Mouse (Mus musculus): ENCODE data around the gene Chid1. TPM values are rescaled to one million over a fixed set of nuclear protein-coding genes. Genes with fewer than 3 reads are reported as not detected.

Chid1 gene
- polyA plus RNA-seq, 1 experiment from 2014 or later = 23.8 TPM

GRCm38 (mm10) chr7:141461521-141462332 lies 77.9 kb downstream of the Chid1 start:
- H3K9me3 ChIP-seq = no peaks in the 10 kb centered on the region
- H3K4me3 ChIP-seq = peak overlapping the region; percentile 59
- H3K4me1 ChIP-seq = peaks cover 44% of the 10 kb centered on the region
- H3K27me3 ChIP-seq (replicated peaks; ENCODE audit: low read depth, poor library complexity, severe bottlenecking) = peaks cover 99% of the 10 kb centered on the region
- H3K36me3 ChIP-seq (replicated peaks) = peaks cover 14% of the 10 kb centered on the region
- DNase-seq (ENCODE audit: low spot score) = peak; percentile 56
- H3K27ac ChIP-seq (replicated peaks) = peak overlapping the region; percentile 72; the same call in 1 of the 2 replicates
- WGBS = 2% methylated on average over 59 of the region's 59 CpGs

DNA sequence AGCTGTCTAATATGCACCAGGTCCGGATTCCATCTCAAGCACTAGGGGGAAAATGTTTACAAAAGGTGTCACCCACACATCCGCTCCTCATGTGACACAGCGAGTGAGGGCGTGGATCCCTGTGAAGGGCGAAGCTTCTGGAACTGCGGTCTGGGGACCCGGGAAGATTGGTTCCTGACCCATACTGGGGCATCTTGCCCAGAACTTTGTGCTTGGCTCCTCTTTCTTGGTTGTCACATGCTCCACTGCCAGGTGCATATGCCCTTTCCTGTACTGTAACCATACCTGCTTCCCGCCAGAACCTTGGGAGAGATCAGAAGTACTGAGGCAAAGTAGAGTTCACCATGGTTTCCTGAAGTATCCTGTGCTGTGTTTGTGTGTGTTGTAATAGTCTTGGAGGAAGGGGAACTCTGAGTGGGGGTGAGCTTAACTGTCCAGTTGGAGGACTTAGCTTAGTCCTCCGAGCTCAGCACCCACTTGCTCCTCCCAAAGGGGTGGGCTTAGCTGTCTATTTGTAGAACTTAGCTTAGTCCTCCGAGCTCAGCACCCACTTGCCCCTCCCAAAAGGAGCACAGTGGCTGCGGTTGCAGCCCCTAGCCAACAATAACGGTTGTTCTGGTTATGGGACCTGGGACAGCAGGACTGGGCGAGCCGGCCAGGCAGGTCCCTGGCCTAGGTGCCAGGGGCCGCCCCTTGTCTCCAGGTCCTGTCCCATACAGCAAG lies 79.1 kb downstream of the Chid1 start, which contains the start of gene Cracr2b:
Gene Cracr2b (plus strand): TSS at position 704 of the 723 bp plus-strand sequence.
- Histone ChIP-seq H3K27me3 (replicated peaks; ENCODE audit: low read depth, poor library complexity, severe bottlenecking) (peaks cover 94% of the 10 kb centered on the region), H3K4me3 (peak within 1 kb of the TSS; percentile 59), H3K27ac (replicated peaks) (peak within 1 kb of the TSS; percentile 72; the same call in 1 of the 2 replicates), H3K4me1 (peaks cover 46% of the 10 kb centered on the region), H3K36me3 (replicated peaks) (peaks cover 14% of the 10 kb centered on the region), H3K9me3 (no peaks in the 10 kb centered on the region)
- WGBS = 71% methylated on average over 15 of the region's 15 CpGs
- no peak for DNase-seq (ENCODE audit: low spot score)

GRCm38 (mm10) chr7:141460001-141460390 lies 79.7 kb downstream of the Chid1 start:
- no peaks in the 10 kb centered on the region for H3K9me3 ChIP-seq
- peaks cover 46% of the 10 kb centered on the region for H3K4me1 ChIP-seq
- DNase-seq (ENCODE audit: low spot score) = no peak
- 73% methylated on average over 5 of the region's 5 CpGs for WGBS
- peaks cover 89% of the 10 kb centered on the region for H3K27me3 ChIP-seq (replicated peaks; ENCODE audit: low read depth, poor library complexity, severe bottlenecking)
- H3K36me3 ChIP-seq (replicated peaks) = peaks cover 14% of the 10 kb centered on the region
- H3K27ac ChIP-seq (replicated peaks) = no peak overlapping the region
- H3K4me3 ChIP-seq = no peak overlapping the region

- WGBS = 88% methylated on average over 17 of the region's 17 CpGs
- H3K27ac ChIP-seq (replicated peaks) = no peak overlapping the region
- H3K27me3 ChIP-seq (replicated peaks; ENCODE audit: low read depth, poor library complexity, severe bottlenecking) = peaks cover 82% of the 10 kb centered on the region
- no peak for DNase-seq (ENCODE audit: low spot score)
- H3K9me3 ChIP-seq = no peaks in the 10 kb centered on the region
- peaks cover 46% of the 10 kb centered on the region for H3K4me1 ChIP-seq
- no peak overlapping the region for H3K4me3 ChIP-seq
- peaks cover 14% of the 10 kb centered on the region for H3K36me3 ChIP-seq (replicated peaks)
Observed at GRCm38 (mm10) chr7:141459301-141459711, 80.4 kb downstream of the Chid1 start.

DNA sequence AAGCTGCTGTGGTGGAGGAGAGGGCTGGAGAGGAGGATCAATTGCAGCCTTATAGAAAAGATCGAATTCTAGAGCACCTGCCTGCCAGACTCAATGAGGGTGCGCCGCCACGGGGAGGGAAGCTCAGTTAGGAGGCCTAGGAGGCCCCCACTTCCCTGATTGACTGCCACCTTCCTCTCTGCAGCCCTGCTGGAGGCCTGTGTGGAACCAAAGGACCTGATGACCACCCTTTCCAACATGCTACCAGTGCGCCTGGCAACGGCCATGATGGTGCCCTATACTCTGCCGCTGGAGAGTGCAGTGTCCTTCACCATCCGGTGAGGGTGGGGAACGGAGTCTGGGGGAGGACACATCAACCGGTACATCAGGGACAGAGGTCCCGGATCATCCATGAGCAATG lies 81.0 kb downstream of the Chid1 start:
- no peak overlapping the region for H3K4me3 ChIP-seq
- DNase-seq (ENCODE audit: low spot score) = no peak
- peaks cover 40% of the 10 kb centered on the region for H3K4me1 ChIP-seq
- no peak overlapping the region for H3K27ac ChIP-seq (replicated peaks)
- peaks cover 14% of the 10 kb centered on the region for H3K36me3 ChIP-seq (replicated peaks)
- WGBS = 89% methylated on average over 11 of the region's 11 CpGs
- no peaks in the 10 kb centered on the region for H3K9me3 ChIP-seq
- H3K27me3 ChIP-seq (replicated peaks; ENCODE audit: low read depth, poor library complexity, severe bottlenecking) = peaks cover 75% of the 10 kb centered on the region

DNA sequence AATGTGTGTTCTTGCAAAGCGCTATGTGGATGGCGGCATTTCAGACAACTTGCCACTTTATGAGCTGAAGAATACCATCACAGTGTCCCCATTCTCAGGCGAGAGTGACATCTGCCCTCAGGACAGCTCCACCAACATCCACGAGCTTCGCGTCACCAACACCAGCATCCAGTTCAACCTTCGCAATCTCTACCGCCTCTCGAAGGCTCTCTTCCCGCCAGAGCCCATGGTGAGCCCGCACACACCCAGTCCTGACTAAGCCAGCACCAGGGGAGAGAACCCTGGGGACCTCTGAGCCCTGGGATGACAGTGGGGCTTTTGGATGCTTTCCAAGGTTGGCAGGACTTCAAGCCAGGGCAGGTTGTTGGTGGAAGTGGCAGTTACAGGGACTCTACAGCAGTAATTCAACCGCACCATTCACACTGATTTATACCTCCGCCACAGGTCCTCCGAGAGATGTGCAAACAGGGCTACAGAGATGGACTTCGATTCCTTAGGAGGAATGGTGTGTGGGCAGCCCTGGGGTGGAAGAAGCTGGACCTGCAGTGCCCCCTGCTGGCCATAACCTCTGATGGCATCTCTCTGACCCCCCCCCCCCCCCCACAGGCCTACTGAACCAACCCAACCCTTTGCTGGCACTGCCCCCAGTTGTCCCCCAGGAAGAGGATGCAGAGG lies 81.5 kb downstream of the Chid1 start:
- Histone ChIP-seq H3K9me3 (no peaks in the 10 kb centered on the region), H3K27ac (replicated peaks) (no peak overlapping the region), H3K36me3 (replicated peaks) (peaks cover 14% of the 10 kb centered on the region), H3K4me1 (peaks cover 39% of the 10 kb centered on the region), H3K4me3 (no peak overlapping the region), H3K27me3 (replicated peaks; ENCODE audit: low read depth, poor library complexity, severe bottlenecking) (peaks cover 70% of the 10 kb centered on the region)
- peak; percentile 69 for DNase-seq (ENCODE audit: low spot score)
- WGBS = 73% methylated on average over 15 of the region's 15 CpGs

- DNase-seq (ENCODE audit: low spot score) = no peak
- Histone ChIP-seq H3K27ac (replicated peaks) (no peak overlapping the region), H3K4me3 (0 out of 2 replicates have a peak overlapping the region, but pooled peaks have one; percentile 15), H3K27me3 (replicated peaks; ENCODE audit: low read depth, poor library complexity, severe bottlenecking) (peaks cover 61% of the 10 kb centered on the region), H3K9me3 (no peaks in the 10 kb centered on the region), H3K4me1 (peaks cover 34% of the 10 kb centered on the region), H3K36me3 (replicated peaks) (peaks cover 21% of the 10 kb centered on the region)
- 91% methylated on average over 14 of the region's 14 CpGs for WGBS
Observed at GRCm38 (mm10) chr7:141457236-141457635, 82.4 kb downstream of the Chid1 start.

- H3K27me3 ChIP-seq (replicated peaks; ENCODE audit: low read depth, poor library complexity, severe bottlenecking) = peaks cover 56% of the 10 kb centered on the region
- H3K4me3 ChIP-seq = no peak overlapping the region; the same call in 1 of the 2 replicates
- WGBS = 92% methylated on average over 6 of the region's 6 CpGs
- no peaks in the 10 kb centered on the region for H3K9me3 ChIP-seq
- peaks cover 26% of the 10 kb centered on the region for H3K36me3 ChIP-seq (replicated peaks)
- H3K27ac ChIP-seq (replicated peaks) = no peak overlapping the region
- no peak for DNase-seq (ENCODE audit: low spot score)
- H3K4me1 ChIP-seq = peaks cover 29% of the 10 kb centered on the region
Observed at GRCm38 (mm10) chr7:141456739-141457138, 82.9 kb downstream of the Chid1 start.

DNA sequence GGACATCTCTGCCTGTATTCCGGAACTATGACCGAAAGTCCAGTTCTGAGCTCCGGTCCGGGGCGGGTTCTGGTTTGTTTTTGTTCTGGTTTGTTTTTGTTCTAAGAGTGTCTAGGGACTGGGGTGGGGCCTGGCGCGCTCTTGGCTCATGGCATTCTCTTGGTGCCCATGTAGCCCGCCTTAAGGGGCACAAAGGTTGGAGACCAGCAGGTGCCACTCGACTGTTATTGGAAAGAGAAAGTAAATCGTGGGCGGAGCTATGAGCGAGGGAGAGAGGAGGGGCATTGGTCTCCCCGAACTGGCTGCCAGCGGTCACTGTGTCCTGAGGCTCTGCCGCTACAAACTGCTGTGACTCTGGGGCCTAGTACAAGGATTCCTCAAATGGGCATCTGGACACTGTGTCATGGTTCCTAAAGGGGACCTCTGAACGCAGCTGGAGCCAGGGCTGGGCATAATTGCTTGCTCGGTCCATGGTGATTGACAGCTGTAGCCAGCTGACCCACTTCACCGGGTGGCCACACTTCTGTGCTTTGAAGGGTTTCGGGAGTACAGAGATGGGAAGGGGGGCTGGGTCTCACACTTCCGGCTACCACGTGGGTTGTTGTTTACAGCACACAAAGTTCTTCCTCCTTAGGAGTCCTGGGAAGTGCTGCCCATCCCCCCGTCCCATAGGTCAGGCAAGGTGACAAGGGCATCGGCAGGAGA lies 83.9 kb downstream of the Chid1 start:
- Histone ChIP-seq H3K9me3 (no peaks in the 10 kb centered on the region), H3K4me1 (peaks cover 25% of the 10 kb centered on the region), H3K36me3 (replicated peaks) (peaks cover 35% of the 10 kb centered on the region), H3K4me3 (peak overlapping the region; percentile 78), H3K27me3 (replicated peaks; ENCODE audit: low read depth, poor library complexity, severe bottlenecking) (peaks cover 46% of the 10 kb centered on the region), H3K27ac (replicated peaks) (peak overlapping the region; percentile 78)
- DNase-seq (ENCODE audit: low spot score) = peak; percentile 55
- under 1% methylated on average over 23 of the region's 23 CpGs for WGBS

- H3K9me3 ChIP-seq = no peaks in the 10 kb centered on the region
- H3K27ac ChIP-seq (replicated peaks) = peak within 1 kb of the TSS; percentile 78
- peak; percentile 95 for DNase-seq (ENCODE audit: low spot score)
- peak within 1 kb of the TSS; percentile 78 for H3K4me3 ChIP-seq
- peaks cover 39% of the 10 kb centered on the region for H3K27me3 ChIP-seq (replicated peaks; ENCODE audit: low read depth, poor library complexity, severe bottlenecking)
- H3K4me1 ChIP-seq = peaks cover 25% of the 10 kb centered on the region
- H3K36me3 ChIP-seq (replicated peaks) = peaks cover 43% of the 10 kb centered on the region
- under 1% methylated on average over 45 of the region's 45 CpGs for WGBS
Observed at GRCm38 (mm10) chr7:141454967-141455551, 84.6 kb downstream of the Chid1 start, which contains the start of gene Pnpla2. TSS of gene Pnpla2 (plus strand) at chr7:141455198.

GRCm38 (mm10) chr7:141453636-141454035 lies 86.0 kb downstream of the Chid1 start:
- Histone ChIP-seq H3K4me3 (no peak overlapping the region), H3K9me3 (no peaks in the 10 kb centered on the region), H3K4me1 (peaks cover 34% of the 10 kb centered on the region), H3K36me3 (replicated peaks) (peaks cover 46% of the 10 kb centered on the region), H3K27ac (replicated peaks) (no peak overlapping the region), H3K27me3 (replicated peaks; ENCODE audit: low read depth, poor library complexity, severe bottlenecking) (peaks cover 25% of the 10 kb centered on the region)
- DNase-seq (ENCODE audit: low spot score) = no peak
- WGBS = 80% methylated on average over 2 of the region's 2 CpGs
